Mouse (Mus musculus) gastrocnemius, adult 8-10 months (tissue): ENCODE data around the gene Prex1. TPM values are rescaled to one million over a fixed set of nuclear protein-coding genes. Genes with fewer than 3 reads are reported as not detected.

Source experiments
- DNase-seq, 2 experiments: peaks; one replicate each; pipeline ENCODE4 v3.0.0; 2022; ENCODE audit warnings: low spot score in 2 of 2
- total RNA-seq, 4 experiments: library from RNA; stranded (reverse); gene quantifications; 2 replicates each; pipeline ENCODE4 v1.2.4; 2022

Gene Prex1
- total RNA-seq, 4 experiments from 2014 or later, result 3.2 to 3.8 (median 3.4) TPM

- DNase-seq, result no peak
Measured at GRCm38 (mm10) chr2:166636867-166637672, 76.6 kb downstream of the Prex1 start.

DNA sequence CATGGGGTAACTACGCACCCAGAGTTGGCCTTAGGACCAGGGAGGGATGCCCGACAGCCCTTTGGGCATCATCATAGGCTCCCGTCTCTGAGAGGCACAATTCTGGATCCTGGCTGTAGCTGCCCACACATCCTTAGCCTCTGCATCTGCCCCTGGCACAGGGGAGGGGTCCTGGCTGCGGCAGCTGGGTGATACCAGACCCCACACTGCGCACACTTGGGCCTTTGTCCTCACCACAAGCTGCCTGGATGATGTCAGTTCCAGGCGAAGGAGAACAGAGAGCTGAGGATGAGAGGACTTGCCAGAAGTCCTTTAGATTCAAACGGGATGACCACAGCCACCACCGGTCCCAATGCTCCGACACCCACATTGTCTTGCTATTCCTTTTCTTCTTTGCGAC lies 78.1 kb downstream of the Prex1 start:
- no peak for DNase-seq

DNA sequence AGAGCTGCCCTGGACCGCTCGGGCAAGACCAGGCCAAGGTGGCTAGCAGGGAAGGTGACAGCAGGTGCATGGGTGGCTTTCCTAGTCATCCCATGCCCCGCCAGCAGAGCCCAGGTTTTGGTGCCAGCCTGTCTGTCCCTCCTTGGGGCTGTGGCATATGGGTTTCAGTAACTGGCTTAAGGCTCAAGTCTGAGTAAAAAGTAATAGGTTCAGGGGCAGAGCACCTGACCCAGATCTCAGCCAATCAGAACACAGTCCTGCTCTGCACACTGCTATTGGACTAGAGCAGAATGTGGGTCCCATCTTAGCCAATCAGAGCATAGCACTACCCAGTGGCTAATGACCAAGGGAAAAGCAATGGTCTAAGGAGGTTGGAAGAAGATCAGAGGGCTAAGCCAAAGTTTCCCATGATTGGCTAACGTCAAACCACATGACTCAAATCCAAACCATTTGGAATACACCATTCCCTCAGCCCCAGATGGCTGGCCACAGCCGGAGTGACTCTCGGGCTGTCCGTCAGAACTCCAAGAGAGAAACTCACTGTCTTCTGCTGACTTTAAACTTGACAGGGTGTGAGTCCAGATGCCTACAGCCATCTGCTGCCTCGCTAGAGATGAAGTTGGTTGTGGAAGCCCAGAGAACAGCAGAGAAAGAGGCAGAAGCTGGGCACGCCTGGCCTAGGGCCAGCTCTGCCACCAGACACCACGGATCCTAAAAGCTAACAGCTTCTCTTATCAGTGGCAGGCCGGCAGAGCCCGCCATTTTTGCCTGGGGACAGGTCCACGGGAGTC lies 80.9 kb downstream of the Prex1 start:
- DNase-seq, result peak in 1 of 2 experiments; percentile 56

GRCm38 (mm10) chr2:166631621-166632171 lies 81.9 kb downstream of the Prex1 start:
- DNase-seq, result no peak

GRCm38 (mm10) chr2:166631189-166631588 lies 82.4 kb downstream of the Prex1 start:
- no peak for DNase-seq

GRCm38 (mm10) chr2:166629941-166630674 lies 83.5 kb downstream of the Prex1 start:
- DNase-seq, result no peak

DNA sequence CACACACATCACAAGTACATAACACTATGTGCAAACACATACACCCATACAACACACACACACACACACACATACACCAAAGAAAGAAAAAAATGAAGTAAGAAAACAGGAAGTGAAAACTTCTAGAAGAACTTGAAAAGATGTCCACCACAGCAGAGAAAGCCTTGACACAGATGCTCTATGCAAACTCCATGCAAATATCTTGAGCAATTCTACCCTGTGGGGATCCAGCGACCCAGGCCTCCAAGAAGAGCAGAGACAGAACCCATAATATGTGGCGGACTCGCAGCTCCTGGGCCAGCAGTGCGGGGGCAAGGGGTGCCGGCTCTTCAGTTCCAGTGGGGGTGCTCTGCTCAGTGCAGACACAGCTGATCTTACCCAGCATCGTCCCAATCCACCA lies 86.1 kb downstream of the Prex1 start:
- DNase-seq, result no peak

- no peak for DNase-seq
Measured at GRCm38 (mm10) chr2:166625219-166625618, 88.4 kb downstream of the Prex1 start.

DNA sequence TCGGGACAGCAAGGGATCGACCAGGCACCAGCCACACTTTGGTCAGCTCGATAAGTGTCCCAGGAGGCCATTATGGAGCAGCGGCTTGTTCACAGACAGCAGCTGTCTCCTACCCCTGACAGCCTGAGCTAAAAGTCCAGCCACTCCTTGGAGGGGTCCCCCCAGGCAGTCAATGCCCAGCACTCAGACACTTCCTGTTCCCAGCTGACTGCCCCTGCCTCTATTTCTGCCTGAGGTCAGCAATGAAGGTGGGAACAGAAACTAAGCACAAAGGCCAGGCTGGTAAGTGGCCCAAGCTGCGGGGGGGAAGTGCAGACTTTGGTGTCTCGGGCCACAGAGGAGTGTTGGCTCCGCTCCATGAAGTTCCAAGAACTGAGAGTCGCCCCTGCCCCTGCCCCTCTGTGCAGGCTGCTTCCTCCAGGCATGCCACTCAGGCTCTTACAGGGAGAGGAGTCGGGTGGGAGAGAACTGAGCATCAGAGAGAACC lies 90.5 kb downstream of the Prex1 start:
- no peak for DNase-seq

DNA sequence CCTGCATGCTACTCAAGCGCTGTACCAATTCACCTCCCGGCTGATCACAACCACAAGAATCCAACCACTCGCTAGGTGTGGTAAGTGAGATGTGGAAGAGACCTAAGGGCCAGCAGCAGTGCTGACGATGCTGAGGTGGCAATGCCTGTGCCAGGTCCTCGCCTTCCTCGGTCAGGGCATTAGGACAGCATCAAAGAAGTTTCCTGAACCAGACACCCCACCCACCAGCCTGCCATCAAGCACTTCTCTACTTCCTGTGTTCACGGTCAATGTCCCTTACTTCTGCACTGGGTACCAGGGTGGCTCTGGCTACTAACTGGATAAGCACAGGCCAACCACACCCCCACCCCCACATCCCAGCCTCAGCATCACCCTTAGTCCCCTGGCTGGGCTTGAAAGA lies 91.0 kb downstream of the Prex1 start:
- no peak for DNase-seq

- no peak for DNase-seq
Measured at GRCm38 (mm10) chr2:166622079-166622478, 91.6 kb downstream of the Prex1 start.

GRCm38 (mm10) chr2:166620529-166621466 lies 92.8 kb downstream of the Prex1 start:
- DNase-seq, result no peak

DNA sequence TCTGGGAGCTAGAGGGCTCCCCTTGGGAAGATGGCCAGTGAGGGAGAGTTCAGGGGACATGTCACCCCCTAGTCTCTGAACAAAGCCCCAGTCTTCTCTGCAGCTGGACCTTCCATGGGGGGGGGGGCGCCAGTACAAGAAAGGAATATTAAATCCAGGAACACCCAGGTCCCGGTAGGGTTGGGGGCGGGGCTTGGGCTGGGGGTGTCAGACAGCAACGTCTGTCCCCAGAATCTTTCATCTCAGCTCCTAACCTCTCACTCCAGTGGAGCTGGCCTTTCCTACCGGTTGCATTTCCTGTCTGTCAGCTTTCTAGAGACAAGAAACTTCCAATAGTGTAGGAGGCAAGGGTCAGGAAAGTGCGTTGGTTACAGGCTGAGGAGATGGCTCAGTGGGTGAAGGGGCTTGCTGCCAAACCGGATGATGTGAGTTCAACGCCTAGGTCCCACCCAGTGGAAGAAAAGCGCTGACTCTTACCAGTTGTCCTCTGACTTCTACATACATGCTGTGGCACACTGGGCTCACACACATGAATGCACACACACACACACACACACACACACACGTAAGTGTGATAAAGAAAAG lies 93.6 kb downstream of the Prex1 start:
- no peak for DNase-seq

DNA sequence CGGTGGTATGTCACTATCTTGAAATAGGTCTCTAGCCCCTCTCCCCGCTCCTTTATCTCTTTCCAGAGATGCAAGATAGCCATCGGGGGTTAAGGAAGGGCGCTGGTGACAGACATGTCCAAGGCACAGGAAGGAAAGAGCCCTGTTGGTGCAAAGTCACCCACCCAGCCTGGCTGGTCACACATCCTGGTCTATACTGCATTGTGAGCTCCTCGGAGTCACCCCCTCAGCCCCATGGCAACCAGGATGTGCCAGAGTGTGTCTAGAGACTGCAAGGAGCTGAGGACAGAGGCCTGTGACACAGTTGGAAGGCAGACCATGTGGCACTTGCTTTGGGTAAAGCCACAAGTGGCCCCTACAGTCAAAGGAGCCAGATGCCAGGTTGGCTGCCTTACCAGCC lies 94.4 kb downstream of the Prex1 start:
- DNase-seq, result no peak

GRCm38 (mm10) chr2:166617706-166618105 lies 95.9 kb downstream of the Prex1 start:
- no peak for DNase-seq

GRCm38 (mm10) chr2:166615338-166616075 lies 98.1 kb downstream of the Prex1 start:
- peak; percentile 72 to 87 for DNase-seq

DNA sequence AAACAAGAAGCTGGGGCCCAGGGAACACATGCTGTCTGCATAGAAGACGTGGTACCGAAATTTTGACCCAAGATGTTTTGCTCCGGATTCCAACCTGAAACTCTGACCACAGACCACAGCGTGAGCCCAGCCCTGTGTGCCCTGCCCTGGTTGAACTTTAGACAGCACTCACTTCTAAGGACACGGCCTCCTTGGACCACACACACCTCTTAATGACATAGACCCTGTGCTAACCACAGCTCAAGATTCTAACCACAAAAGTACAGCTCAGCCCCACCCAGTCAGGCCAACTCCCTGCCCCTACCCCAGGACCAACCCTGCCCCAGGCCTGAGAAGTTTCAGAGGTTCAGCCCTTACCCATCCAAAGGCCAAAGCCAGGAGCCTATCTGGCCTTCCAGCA lies 103.4 kb downstream of the Prex1 start:
- no peak for DNase-seq

GRCm38 (mm10) chr2:166608509-166608908 lies 105.1 kb downstream of the Prex1 start:
- DNase-seq, result peak; percentile 46 to 67
